Mouse (Mus musculus) CD4-positive naive resting alpha-beta T cell, adult 76 days (primary cell): ENCODE measurements around the gene Gm8332. TPM values are rescaled to one million over a fixed set of nuclear protein-coding genes. Genes with fewer than 3 reads are reported as not detected.

Experiments used
- total RNA-seq: library from RNA; stranded (reverse); gene quantifications from one replicate; pipeline ENCODE4 v1.2.4, GENCODE M21; 2023

Gm8332 gene
- total RNA-seq: not detected

GRCm38 (mm10) chr12:88250000-88250399, at the start of gene Gm8332:
Gene Gm8332, minus strand, starts transcription at chr12:88250100.

GRCm38 (mm10) chr12:88274400-88274799, 24.5 kb upstream of the Gm8332 start, which contains the start of gene Gm5662:
Gene Gm5662, minus strand, starts transcription at chr12:88274500.

Other genes starting within 250 kb of the Gm8332 start
- gene Gm2075, start 238.3 kb downstream of the Gm8332 start, total RNA-seq: not detected
- gene Gm6803, start 231.3 kb downstream of the Gm8332 start, total RNA-seq: not detected
- gene Gm2056, start 223.1 kb downstream of the Gm8332 start, total RNA-seq: not detected
- gene Gm16368, start 166.4 kb downstream of the Gm8332 start, total RNA-seq: not detected
- gene Gm10436, start 68.0 kb downstream of the Gm8332 start, total RNA-seq: not detected
- gene Gm5662, start 24.4 kb upstream of the Gm8332 start, total RNA-seq: not detected
- gene Gm5039, start 73.9 kb upstream of the Gm8332 start, total RNA-seq: not detected
- 15.0 TPM for gene Adck1, start 110.5 kb upstream of the Gm8332 start, total RNA-seq